Mouse (Mus musculus): ENCODE results near the gene Kalrn.

- no peak for TF ChIP-seq CTCF (conservative IDR thresholded peaks at IDR 0.05; ENCODE audit: low read length)
- no peak for TF ChIP-seq NANOG (IDR thresholded peaks at IDR 0.05; ENCODE audit: borderline replicate concordance, low read length)
- TF ChIP-seq POU5F1 (IDR thresholded peaks at IDR 0.05; ENCODE audit: borderline replicate concordance, low read length): no peak
These were observed 151.9 kb downstream of the Kalrn start for GRCm38 (mm10) chr16:34421473-34421872.

Measured in E14TG2a.4 (cell line).